Mouse (Mus musculus): ENCODE data around the gene Zfpm1. TPM values are rescaled to one million over a fixed set of nuclear protein-coding genes. Genes with fewer than 3 reads are reported as not detected.

Zfpm1 gene
- polyA plus RNA-seq, 1 experiment from 2014 or later, result 2.7 TPM

- Histone ChIP-seq H3K9me3 (ENCODE audit: control insufficient read depth, low read length) (no peaks in the 10 kb centered on the region), H3K27me3 (ENCODE audit: control insufficient read depth, insufficient read depth, low read length) (no peaks in the 10 kb centered on the region), H3K4me2 (replicated peaks; ENCODE audit: low read depth, low read length) (no peak overlapping the region), H3K36me3 (ENCODE audit: control insufficient read depth, insufficient read depth, low read length) (peaks cover 21% of the 10 kb centered on the region; the same call in 1 of the 2 replicates), H3K4me1 (ENCODE audit: control insufficient read depth, insufficient read depth, low read length) (peaks cover 6% of the 10 kb centered on the region; the same call in 1 of the 2 replicates), H3K27ac (ENCODE audit: low read depth, low read length) (no peak overlapping the region), H3K9ac (ENCODE audit: low read depth, low read length) (no peak overlapping the region), H3K4me3 (ENCODE audit: low read length) (no peak overlapping the region)
- WGBS, result 71% methylated on average over 2 of the region's 2 CpGs
- no peak for ATAC-seq (ENCODE audit: low FRiP score, low TSS enrichment)
These were observed 30.6 kb downstream of the Zfpm1 start for GRCm38 (mm10) chr8:122312553-122312952.

- no peak overlapping the region for H3K4me3 ChIP-seq (ENCODE audit: low read length)
- no peak overlapping the region for H3K27ac ChIP-seq (ENCODE audit: low read depth, low read length)
- H3K4me2 ChIP-seq (replicated peaks; ENCODE audit: low read depth, low read length), result no peak overlapping the region
- H3K9me3 ChIP-seq (ENCODE audit: control insufficient read depth, low read length), result no peaks in the 10 kb centered on the region
- no peak for ATAC-seq (ENCODE audit: low FRiP score, low TSS enrichment)
- no peaks in the 10 kb centered on the region for H3K27me3 ChIP-seq (ENCODE audit: control insufficient read depth, insufficient read depth, low read length)
- WGBS, result 53% methylated on average over 12 of the region's 12 CpGs
- peaks cover 14% of the 10 kb centered on the region; the same call in 1 of the 2 replicates for H3K36me3 ChIP-seq (ENCODE audit: control insufficient read depth, insufficient read depth, low read length)
- H3K4me1 ChIP-seq (ENCODE audit: control insufficient read depth, insufficient read depth, low read length), result peaks cover 7% of the 10 kb centered on the region; the same call in 1 of the 2 replicates
- no peak overlapping the region for H3K9ac ChIP-seq (ENCODE audit: low read depth, low read length)
These were observed 31.4 kb downstream of the Zfpm1 start for GRCm38 (mm10) chr8:122313310-122313709.

GRCm38 (mm10) chr8:122314899-122315496 lies 33.1 kb downstream of the Zfpm1 start:
- no peak overlapping the region for H3K9ac ChIP-seq (ENCODE audit: low read depth, low read length)
- H3K27ac ChIP-seq (ENCODE audit: low read depth, low read length), result 0 out of 2 replicates have a peak overlapping the region, but pooled peaks have one; percentile 12
- no peak for ATAC-seq (ENCODE audit: low FRiP score, low TSS enrichment)
- no peaks in the 10 kb centered on the region for H3K27me3 ChIP-seq (ENCODE audit: control insufficient read depth, insufficient read depth, low read length)
- WGBS, result 43% methylated on average over 13 of the region's 13 CpGs
- peaks cover 7% of the 10 kb centered on the region; the same call in 1 of the 2 replicates for H3K4me1 ChIP-seq (ENCODE audit: control insufficient read depth, insufficient read depth, low read length)
- no peak overlapping the region for H3K4me2 ChIP-seq (replicated peaks; ENCODE audit: low read depth, low read length)
- H3K4me3 ChIP-seq (ENCODE audit: low read length), result no peak overlapping the region
- H3K36me3 ChIP-seq (ENCODE audit: control insufficient read depth, insufficient read depth, low read length), result peaks cover 13% of the 10 kb centered on the region; the same call in 1 of the 2 replicates
- no peaks in the 10 kb centered on the region for H3K9me3 ChIP-seq (ENCODE audit: control insufficient read depth, low read length)

- whole genome bisulfite sequencing, result 50% methylated on average over 2 of the region's 2 CpGs
- no peak for ATAC-seq (ENCODE audit: low FRiP score, low TSS enrichment)
- H3K4me1 ChIP-seq (ENCODE audit: control insufficient read depth, insufficient read depth, low read length), result peaks cover 7% of the 10 kb centered on the region; the same call in 1 of the 2 replicates
These were observed 34.5 kb downstream of the Zfpm1 start for GRCm38 (mm10) chr8:122316402-122316801.

GRCm38 (mm10) chr8:122317918-122318475 lies 36.1 kb downstream of the Zfpm1 start:
- no peaks in the 10 kb centered on the region for H3K27me3 ChIP-seq (ENCODE audit: control insufficient read depth, insufficient read depth, low read length)
- no peak overlapping the region for H3K4me2 ChIP-seq (replicated peaks; ENCODE audit: low read depth, low read length)
- WGBS, result 61% methylated on average over 8 of the region's 8 CpGs
- peaks cover 6% of the 10 kb centered on the region; the same call in 1 of the 2 replicates for H3K36me3 ChIP-seq (ENCODE audit: control insufficient read depth, insufficient read depth, low read length)
- ATAC-seq (ENCODE audit: low FRiP score, low TSS enrichment), result no peak
- no peak overlapping the region for H3K9ac ChIP-seq (ENCODE audit: low read depth, low read length)
- H3K4me3 ChIP-seq (ENCODE audit: low read length), result no peak overlapping the region
- peaks cover 15% of the 10 kb centered on the region for H3K4me1 ChIP-seq (ENCODE audit: control insufficient read depth, insufficient read depth, low read length)
- H3K9me3 ChIP-seq (ENCODE audit: control insufficient read depth, low read length), result no peaks in the 10 kb centered on the region
- H3K27ac ChIP-seq (ENCODE audit: low read depth, low read length), result no peak overlapping the region

More at GRCm38 (mm10) chr8:122316402-122316801, 34.5 kb downstream of the Zfpm1 start:
- H3K9ac ChIP-seq (ENCODE audit: low read depth, low read length), result no peak overlapping the region
- H3K4me2 ChIP-seq (replicated peaks; ENCODE audit: low read depth, low read length), result no peak overlapping the region
- H3K4me3 ChIP-seq (ENCODE audit: low read length), result no peak overlapping the region
- no peaks in the 10 kb centered on the region for H3K27me3 ChIP-seq (ENCODE audit: control insufficient read depth, insufficient read depth, low read length)
- H3K27ac ChIP-seq (ENCODE audit: low read depth, low read length), result no peak overlapping the region
- no peaks in the 10 kb centered on the region for H3K9me3 ChIP-seq (ENCODE audit: control insufficient read depth, low read length)
- peaks cover 6% of the 10 kb centered on the region; the same call in 1 of the 2 replicates for H3K36me3 ChIP-seq (ENCODE audit: control insufficient read depth, insufficient read depth, low read length)

- Histone ChIP-seq H3K9ac (ENCODE audit: low read depth, low read length) (no peak overlapping the region), H3K4me3 (ENCODE audit: low read length) (no peak overlapping the region), H3K36me3 (ENCODE audit: control insufficient read depth, insufficient read depth, low read length) (peaks cover 6% of the 10 kb centered on the region; the same call in 1 of the 2 replicates), H3K9me3 (ENCODE audit: control insufficient read depth, low read length) (no peaks in the 10 kb centered on the region), H3K4me2 (replicated peaks; ENCODE audit: low read depth, low read length) (no peak overlapping the region), H3K4me1 (ENCODE audit: control insufficient read depth, insufficient read depth, low read length) (peaks cover 12% of the 10 kb centered on the region), H3K27ac (ENCODE audit: low read depth, low read length) (no peak overlapping the region), H3K27me3 (ENCODE audit: control insufficient read depth, insufficient read depth, low read length) (no peaks in the 10 kb centered on the region)
- ATAC-seq (ENCODE audit: low FRiP score, low TSS enrichment), result no peak
- WGBS, result 82% methylated on average over 11 of the region's 11 CpGs
These were observed 37.2 kb downstream of the Zfpm1 start for GRCm38 (mm10) chr8:122319045-122319707.

- WGBS, result 79% methylated on average over 7 of the region's 7 CpGs
- no peaks in the 10 kb centered on the region for H3K9me3 ChIP-seq (ENCODE audit: control insufficient read depth, low read length)
- H3K27ac ChIP-seq (ENCODE audit: low read depth, low read length), result no peak overlapping the region
- no peak overlapping the region for H3K4me2 ChIP-seq (replicated peaks; ENCODE audit: low read depth, low read length)
- 0 out of 2 replicates have a peak, but pooled peaks cover 6% of the 10 kb centered on the region for H3K36me3 ChIP-seq (ENCODE audit: control insufficient read depth, insufficient read depth, low read length)
- H3K27me3 ChIP-seq (ENCODE audit: control insufficient read depth, insufficient read depth, low read length), result no peaks in the 10 kb centered on the region
- no peak overlapping the region for H3K4me3 ChIP-seq (ENCODE audit: low read length)
- H3K4me1 ChIP-seq (ENCODE audit: control insufficient read depth, insufficient read depth, low read length), result peaks cover 17% of the 10 kb centered on the region
- no peak overlapping the region for H3K9ac ChIP-seq (ENCODE audit: low read depth, low read length)
- ATAC-seq (ENCODE audit: low FRiP score, low TSS enrichment), result no peak
These were observed 37.8 kb downstream of the Zfpm1 start for GRCm38 (mm10) chr8:122319708-122320075.

- Histone ChIP-seq H3K4me2 (replicated peaks; ENCODE audit: low read depth, low read length) (no peak overlapping the region), H3K4me1 (ENCODE audit: control insufficient read depth, insufficient read depth, low read length) (peaks cover 20% of the 10 kb centered on the region), H3K27me3 (ENCODE audit: control insufficient read depth, insufficient read depth, low read length) (no peaks in the 10 kb centered on the region), H3K27ac (ENCODE audit: low read depth, low read length) (no peak overlapping the region), H3K9ac (ENCODE audit: low read depth, low read length) (no peak overlapping the region), H3K36me3 (ENCODE audit: control insufficient read depth, insufficient read depth, low read length) (0 out of 2 replicates have a peak, but pooled peaks cover 3% of the 10 kb centered on the region), H3K4me3 (ENCODE audit: low read length) (no peak overlapping the region), H3K9me3 (ENCODE audit: control insufficient read depth, low read length) (no peaks in the 10 kb centered on the region)
- ATAC-seq (ENCODE audit: low FRiP score, low TSS enrichment), result no peak
- 27% methylated on average over 3 of the region's 3 CpGs for WGBS
These were observed 38.6 kb downstream of the Zfpm1 start for GRCm38 (mm10) chr8:122320541-122320940.

DNA sequence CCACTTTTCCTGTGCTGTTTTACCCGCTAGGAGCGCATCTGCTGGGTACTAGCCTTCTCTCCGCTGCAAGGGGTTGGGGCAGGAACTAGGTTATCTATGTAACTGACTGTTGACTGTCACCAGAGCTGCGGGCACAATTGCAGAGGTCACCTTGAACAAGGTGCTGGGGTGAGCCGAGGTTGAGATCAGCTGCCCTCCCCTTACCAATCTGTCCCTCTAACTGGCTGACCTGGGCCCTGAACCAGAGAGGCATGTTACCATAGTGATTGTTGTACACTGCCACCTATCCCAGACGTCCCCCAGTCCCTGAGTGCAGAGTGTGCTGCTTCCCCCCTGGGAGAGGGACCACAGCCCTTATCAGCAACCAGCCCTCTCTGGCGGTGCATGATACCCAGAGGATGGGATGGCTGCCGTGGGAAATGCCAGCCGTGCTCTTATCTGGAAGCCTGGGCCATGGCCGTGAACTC lies 39.5 kb downstream of the Zfpm1 start:
- no peak overlapping the region for H3K4me3 ChIP-seq (ENCODE audit: low read length)
- no peak overlapping the region for H3K4me2 ChIP-seq (replicated peaks; ENCODE audit: low read depth, low read length)
- H3K27ac ChIP-seq (ENCODE audit: low read depth, low read length), result no peak overlapping the region
- 81% methylated on average over 10 of the region's 10 CpGs for WGBS
- ATAC-seq (ENCODE audit: low FRiP score, low TSS enrichment), result no peak
- H3K9ac ChIP-seq (ENCODE audit: low read depth, low read length), result no peak overlapping the region
- 0 out of 2 replicates have a peak, but pooled peaks cover 3% of the 10 kb centered on the region for H3K36me3 ChIP-seq (ENCODE audit: control insufficient read depth, insufficient read depth, low read length)
- H3K4me1 ChIP-seq (ENCODE audit: control insufficient read depth, insufficient read depth, low read length), result peaks cover 24% of the 10 kb centered on the region
- no peaks in the 10 kb centered on the region for H3K27me3 ChIP-seq (ENCODE audit: control insufficient read depth, insufficient read depth, low read length)
- no peaks in the 10 kb centered on the region for H3K9me3 ChIP-seq (ENCODE audit: control insufficient read depth, low read length)
